Mouse (Mus musculus): Measurements from ENCODE around the gene Ap5z1. TPM values are rescaled to one million over a fixed set of nuclear protein-coding genes. Genes with fewer than 3 reads are reported as not detected.

The Ap5z1 gene
- polyA plus RNA-seq, 1 experiment from 2014 or later, result 7.4 TPM

- H3K4me2 ChIP-seq, result peak overlapping the region; percentile 24; the same call in 1 of the 2 replicates
- 77% methylated on average over 11 of the region's 11 CpGs for WGBS
- peak; percentile 69; the same call in 1 of the 2 replicates for ATAC-seq (ENCODE audit: extremely low read depth, insufficient number of reproducible peaks, low FRiP score, low TSS enrichment)
- peak overlapping the region; percentile 65 for H3K27ac ChIP-seq (replicated peaks)
- no peaks in the 10 kb centered on the region for H3K9me3 ChIP-seq
- no peak overlapping the region for H3K4me3 ChIP-seq
- peaks cover 50% of the 10 kb centered on the region for H3K4me1 ChIP-seq
- H3K9ac ChIP-seq, result no peak overlapping the region
- 0 out of 2 replicates have a peak, but pooled peaks cover 10% of the 10 kb centered on the region for H3K36me3 ChIP-seq
- no peaks in the 10 kb centered on the region for H3K27me3 ChIP-seq (replicated peaks)
These were observed 57.6 kb downstream of the Ap5z1 start for GRCm38 (mm10) chr5:142521195-142521866.

DNA sequence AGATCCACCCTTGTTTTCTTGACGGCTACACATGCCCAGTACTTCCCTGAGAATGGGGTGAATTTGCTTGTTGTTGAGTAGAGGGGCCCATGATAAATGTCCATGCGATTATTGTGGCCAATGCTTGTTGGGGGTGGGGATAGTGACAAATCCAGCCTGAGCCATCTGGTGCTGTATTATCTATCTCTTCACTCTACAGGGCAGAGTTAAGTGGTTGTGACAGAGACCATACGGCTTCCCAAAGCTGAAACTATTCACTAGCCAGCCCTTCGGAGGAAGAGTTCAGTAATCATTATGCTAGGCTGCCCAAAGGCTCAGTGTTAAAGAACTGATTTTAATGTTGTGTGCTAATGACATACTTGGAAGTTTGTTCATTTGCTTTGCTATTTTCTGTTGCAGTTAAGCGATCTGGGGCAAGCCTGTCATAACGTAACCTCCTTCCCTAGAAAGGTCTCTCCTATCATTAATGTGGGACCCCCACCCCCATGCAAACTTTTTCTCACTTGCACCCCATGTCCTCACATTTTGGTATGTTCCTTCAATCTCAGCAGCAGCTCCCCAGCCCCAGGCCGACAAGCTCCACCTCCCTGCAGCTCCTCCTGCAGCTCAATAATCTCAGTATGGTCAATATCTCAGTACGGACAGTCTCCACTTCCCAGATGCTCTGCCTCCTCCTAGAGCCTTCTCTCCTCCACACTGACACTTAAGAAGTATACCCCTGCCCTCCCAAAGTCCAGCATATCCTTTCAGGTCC is 61.1 kb downstream of the Ap5z1 start:
- peaks cover 17% of the 10 kb centered on the region for H3K27me3 ChIP-seq (replicated peaks)
- H3K27ac ChIP-seq (replicated peaks), result peak overlapping the region; percentile 54
- peaks cover 17% of the 10 kb centered on the region; the same call in 1 of the 2 replicates for H3K36me3 ChIP-seq
- no peak overlapping the region for H3K4me3 ChIP-seq
- peaks cover 4% of the 10 kb centered on the region; the same call in 1 of the 2 replicates for H3K9me3 ChIP-seq
- peaks cover 29% of the 10 kb centered on the region for H3K4me1 ChIP-seq
- 0 out of 2 replicates have a peak overlapping the region, but pooled peaks have one; percentile 16 for H3K4me2 ChIP-seq
- ATAC-seq (ENCODE audit: extremely low read depth, insufficient number of reproducible peaks, low FRiP score, low TSS enrichment), result no peak
- 0 out of 2 replicates have a peak overlapping the region, but pooled peaks have one; percentile 19 for H3K9ac ChIP-seq
- 34% methylated on average over 8 of the region's 8 CpGs for WGBS

Other genes starting within 250 kb of the Ap5z1 start
- 3.4 and 4.3 TPM in 2 replicates for gene Foxk1, start 62.4 kb upstream of the Ap5z1 start, polyA plus RNA-seq (2015; fragmentation: Nextera tagmentation; extraction: Ambion mirVana)
- gene Papolb, start 66.1 kb downstream of the Ap5z1 start, polyA plus RNA-seq (2015; fragmentation: Nextera tagmentation; extraction: Ambion mirVana), result 0.12 and 0.17 TPM in 2 replicates
- 9.6 and 10.7 TPM in 2 replicates for gene Radil, start 87.2 kb downstream of the Ap5z1 start, polyA plus RNA-seq (2015; fragmentation: Nextera tagmentation; extraction: Ambion mirVana)
- gene Mmd2, start 144.9 kb downstream of the Ap5z1 start, polyA plus RNA-seq (2015; fragmentation: Nextera tagmentation; extraction: Ambion mirVana), result 0.24 and 1.0 TPM in 2 replicates
- 25.8 and 27.9 TPM in 2 replicates for gene Wipi2, start 163.8 kb downstream of the Ap5z1 start, polyA plus RNA-seq (2015; fragmentation: Nextera tagmentation; extraction: Ambion mirVana)
- gene Slc29a4, start 228.6 kb downstream of the Ap5z1 start, polyA plus RNA-seq (2015; fragmentation: Nextera tagmentation; extraction: Ambion mirVana), result 1.7 and 2.2 TPM in 2 replicates

Measured in heart, embryonic 13.5 days (tissue).